Mouse (Mus musculus) heart, postnatal 0 days (tissue): ENCODE data around the gene Phb2. TPM values are rescaled to one million over a fixed set of nuclear protein-coding genes. Genes with fewer than 3 reads are reported as not detected.

Experiments used
- ATAC-seq: fragments of 200-750 bp; cut with Nextera tagmentation; 2 replicates; pipeline ENCODE4 v1.8.0; 2017; ENCODE audit warnings: low read depth, moderate number of reproducible peaks, moderate library complexity; ENCODE audit not compliant: insufficient read depth
- DNase-seq: peaks from one replicate; pipeline ENCODE4 v3.0.0-alpha.2; 2016; ENCODE audit warnings: low spot score
- H3K27ac ChIP-seq: fragments of 300-500 bp; sonication (generic); 2 replicates; pipeline ENCODE4 v1.5.1; 2014; ENCODE audit warnings: low read depth, mild to moderate bottlenecking
- H3K27me3 ChIP-seq: fragments of 300-500 bp; sonication (generic); 2 replicates; pipeline ENCODE4 v1.6.1; 2014; ENCODE audit warnings: low read length, mixed read lengths; ENCODE audit not compliant: control insufficient read depth, insufficient read depth
- H3K36me3 ChIP-seq: fragments of 300-500 bp; sonication (generic); replicated peaks from 2 replicates; pipeline ENCODE4 v1.6.1; 2014; ENCODE audit warnings: low read length, mixed read lengths; ENCODE audit not compliant: control insufficient read depth, insufficient read depth
- H3K4me1 ChIP-seq: fragments of 300-500 bp; sonication (generic); 2 replicates; pipeline ENCODE4 v1.6.1; 2014; ENCODE audit warnings: antibody characterized with exemption; ENCODE audit not compliant: control insufficient read depth, insufficient read depth
- H3K4me2 ChIP-seq: fragments of 300-500 bp; sonication (generic); 2 replicates; pipeline ENCODE4 v1.6.1; 2014; ENCODE audit warnings: low read depth, mild to moderate bottlenecking, low read length, moderate library complexity
- H3K4me3 ChIP-seq: fragments of 300-500 bp; sonication (generic); 2 replicates; pipeline ENCODE4 v1.5.1; 2014; ENCODE audit warnings: low read depth, low read length
- H3K9ac ChIP-seq: fragments of 300-500 bp; sonication (generic); replicated peaks from 2 replicates; pipeline ENCODE4 v1.6.1; 2014; ENCODE audit warnings: low read depth, low read length, mixed read lengths
- H3K9me3 ChIP-seq: fragments of 300-500 bp; sonication (generic); replicated peaks from 2 replicates; pipeline ENCODE4 v1.6.1; 2016; ENCODE audit warnings: low read length; ENCODE audit not compliant: control insufficient read depth
- CTCF ChIP-seq: IDR thresholded peaks from 2 replicates; pipeline ENCODE4 v1.5.1; 2016; ENCODE audit warnings: antibody characterized with exemption, control low read depth, low read depth
- EP300 ChIP-seq: IDR thresholded peaks from 2 replicates; pipeline ENCODE4 v1.6.1; 2016; ENCODE audit warnings: antibody characterized with exemption, low read depth
- WGBS: fragments of 180-500 bp; shearing (Covaris S2); extraction: QIAGEN DNeasy Blood & Tissue Kit; methylation state at CpG from one replicate; pipeline ENCODE4 v1.1.7; 2014; 5-methylcytosine and 5-hydroxymethylcytosine counted together
- polyA plus RNA-seq: library from polyadenylated mRNA; unstranded; fragments of >200 nt; fragmentation: Nextera tagmentation; extraction: Ambion mirVana; gene quantifications from 2 replicates; pipeline ENCODE4 v1.2.1, GENCODE M21; 2015
- total RNA-seq: library from RNA; depleted of rRNA; stranded (reverse); fragments of >200 nt; gene quantifications from 2 replicates; pipeline ENCODE4 v1.2.3, GENCODE M21; 2014; ENCODE audit warnings: low replicate concordance

Gene Phb2
- total and polyA plus RNA-seq, 2 experiments from 2014 or later, result 407 to 432 TPM

DNA sequence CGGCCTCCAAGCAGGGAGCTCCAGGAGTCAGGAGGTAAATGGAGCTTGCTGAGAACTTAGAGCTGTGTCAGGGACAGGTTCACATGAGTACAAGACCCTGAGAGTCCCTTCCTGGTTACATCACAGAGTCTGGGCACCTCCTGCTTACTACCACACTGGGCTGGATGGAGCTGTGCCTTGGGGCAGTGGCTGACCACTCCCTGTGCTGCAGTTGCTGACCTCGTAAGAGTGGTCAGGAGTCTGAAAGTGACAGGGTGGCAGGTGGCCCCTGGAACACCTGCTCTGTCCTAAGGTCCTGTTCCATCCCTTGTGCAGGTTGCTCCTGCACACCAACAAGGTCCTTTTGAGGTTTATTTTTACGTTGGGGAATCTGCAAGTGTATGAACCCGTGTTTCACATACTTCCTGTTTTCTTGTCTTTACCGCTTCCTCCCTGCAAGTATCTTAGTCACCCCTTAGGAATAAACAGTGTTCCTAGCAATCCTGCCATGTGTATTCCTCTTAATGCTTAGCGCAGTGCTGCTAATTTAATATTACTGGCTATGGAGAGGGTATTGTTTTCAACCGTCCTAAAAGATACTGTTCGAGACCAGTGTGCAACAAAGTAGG is 23.9 kb upstream of the Phb2 start:
- Histone ChIP-seq H3K27me3 (no peaks in the 10 kb centered on the region), H3K27ac (no peak overlapping the region), H3K36me3 (no peaks in the 10 kb centered on the region), H3K4me3 (no peak overlapping the region), H3K4me1 (0 out of 2 replicates have a peak, but pooled peaks cover 9% of the 10 kb centered on the region), H3K4me2 (no peak overlapping the region), H3K9me3 (no peaks in the 10 kb centered on the region), H3K9ac (no peak overlapping the region)
- ATAC-seq (no peak), DNase-seq (no peak)
- TF ChIP-seq CTCF, result no peak
- TF ChIP-seq EP300, result no peak
- whole genome bisulfite sequencing, result 64% methylated on average over 8 of the region's 8 CpGs

DNA sequence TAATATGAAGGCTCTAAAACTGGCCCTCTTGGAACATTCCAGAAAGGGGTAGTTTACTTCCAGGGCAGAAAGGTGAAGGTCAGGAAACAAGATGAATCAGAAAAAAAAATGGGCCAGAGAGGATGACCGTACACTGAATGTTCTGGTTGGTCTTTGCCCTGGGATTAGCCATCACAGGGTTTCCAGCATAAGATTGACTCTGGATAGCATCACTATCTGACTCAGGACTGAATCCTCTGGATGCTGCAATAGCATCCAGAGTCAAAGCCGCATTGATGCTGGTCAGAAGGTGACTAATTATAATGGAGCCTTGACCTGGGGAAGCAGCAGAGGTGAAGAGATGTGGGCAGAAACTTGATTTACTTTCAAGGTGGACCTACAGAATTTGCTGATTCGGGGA is 23.1 kb upstream of the Phb2 start:
- ATAC-seq, result no peak
- 91% methylated on average over 3 of the region's 3 CpGs for WGBS
- no peak for TF ChIP-seq CTCF
- TF ChIP-seq EP300, result no peak

DNA sequence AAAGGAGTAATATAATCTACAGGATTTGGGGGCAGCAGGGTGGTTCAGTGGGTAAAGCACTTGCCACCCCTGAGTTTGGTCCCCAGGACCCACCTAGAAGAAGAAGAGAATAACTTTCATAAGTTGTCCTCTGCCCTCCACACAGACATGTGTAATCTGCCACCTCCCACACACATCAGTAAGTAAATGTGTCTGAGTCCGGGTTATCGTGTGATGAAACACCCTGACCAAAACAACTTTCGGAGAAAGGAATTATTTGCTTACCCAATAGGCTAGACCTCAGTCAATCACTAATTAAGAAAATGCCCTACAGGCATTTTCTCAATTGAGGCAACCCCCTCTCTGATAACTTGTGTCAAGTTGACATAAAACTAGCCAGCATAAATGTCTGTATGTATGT is 21.6 kb upstream of the Phb2 start:
- H3K27me3 ChIP-seq, result no peaks in the 10 kb centered on the region
- no peaks in the 10 kb centered on the region for H3K36me3 ChIP-seq
- H3K4me2 ChIP-seq, result no peak overlapping the region
- ATAC-seq, result no peak
- peaks cover 16% of the 10 kb centered on the region for H3K4me1 ChIP-seq
- H3K9me3 ChIP-seq, result no peaks in the 10 kb centered on the region
- no peak overlapping the region for H3K4me3 ChIP-seq
- no peak overlapping the region for H3K27ac ChIP-seq
- 87% methylated on average over 3 of the region's 3 CpGs for WGBS
- TF ChIP-seq CTCF, result no peak
- TF ChIP-seq EP300, result no peak
- no peak overlapping the region for H3K9ac ChIP-seq
- DNase-seq, result no peak

More for the DNA sequence above, 23.1 kb upstream of the Phb2 start:
- no peak overlapping the region for H3K4me3 ChIP-seq
- no peaks in the 10 kb centered on the region for H3K36me3 ChIP-seq
- H3K27ac ChIP-seq, result no peak overlapping the region
- H3K9ac ChIP-seq, result no peak overlapping the region
- 0 out of 2 replicates have a peak, but pooled peaks cover 7% of the 10 kb centered on the region for H3K4me1 ChIP-seq
- H3K9me3 ChIP-seq, result no peaks in the 10 kb centered on the region
- H3K4me2 ChIP-seq, result no peak overlapping the region
- no peaks in the 10 kb centered on the region for H3K27me3 ChIP-seq
- DNase-seq, result no peak

DNA sequence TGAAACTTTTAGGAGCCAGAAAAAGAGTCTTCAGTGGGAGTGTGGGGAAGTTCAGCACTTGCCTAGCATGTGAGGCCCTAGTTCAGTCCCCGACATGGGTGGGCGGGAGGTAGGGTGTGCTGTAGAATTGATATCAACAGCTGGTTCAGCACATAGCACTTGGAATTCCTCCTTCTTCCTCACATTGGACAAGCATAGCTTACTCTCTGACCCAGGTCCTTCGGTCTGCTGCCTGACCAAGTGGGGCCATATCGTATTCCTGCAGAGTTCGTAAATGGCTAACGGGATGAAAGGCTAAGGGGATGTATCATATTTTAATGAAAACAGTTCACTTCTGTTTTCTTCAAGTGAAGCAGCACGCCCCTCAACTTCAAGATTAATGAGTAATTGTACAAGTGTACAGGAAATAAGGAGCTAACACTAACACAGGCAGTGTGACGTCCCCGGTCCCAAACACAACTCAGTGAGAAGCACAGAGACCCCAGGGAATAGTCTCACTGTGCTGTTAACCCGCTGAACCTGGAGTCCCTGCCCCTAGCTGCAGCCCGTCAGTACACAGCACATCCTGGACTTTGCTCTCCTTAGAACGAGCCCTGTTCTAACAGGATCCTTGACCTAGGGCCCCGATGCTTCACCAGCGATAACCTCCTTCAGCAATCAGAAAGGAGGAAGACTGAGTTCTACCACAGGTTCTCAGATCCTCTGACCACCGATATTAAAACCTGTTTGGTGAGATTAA is 18.7 kb upstream of the Phb2 start:
- TF ChIP-seq CTCF, result no peak
- TF ChIP-seq EP300, result no peak
- peak overlapping the region; percentile 88 for H3K27ac ChIP-seq
- H3K9ac ChIP-seq, result peak overlapping the region; percentile 28; the same call in 1 of the 2 replicates
- H3K36me3 ChIP-seq, result peaks cover 9% of the 10 kb centered on the region; the same call in 1 of the 2 replicates
- no peak for DNase-seq
- H3K4me1 ChIP-seq, result peaks cover 16% of the 10 kb centered on the region
- no peak overlapping the region for H3K4me2 ChIP-seq
- no peak for ATAC-seq
- H3K4me3 ChIP-seq, result no peak overlapping the region
- H3K9me3 ChIP-seq, result no peaks in the 10 kb centered on the region
- H3K27me3 ChIP-seq, result no peaks in the 10 kb centered on the region
- WGBS, result 65% methylated on average over 15 of the region's 15 CpGs

DNA sequence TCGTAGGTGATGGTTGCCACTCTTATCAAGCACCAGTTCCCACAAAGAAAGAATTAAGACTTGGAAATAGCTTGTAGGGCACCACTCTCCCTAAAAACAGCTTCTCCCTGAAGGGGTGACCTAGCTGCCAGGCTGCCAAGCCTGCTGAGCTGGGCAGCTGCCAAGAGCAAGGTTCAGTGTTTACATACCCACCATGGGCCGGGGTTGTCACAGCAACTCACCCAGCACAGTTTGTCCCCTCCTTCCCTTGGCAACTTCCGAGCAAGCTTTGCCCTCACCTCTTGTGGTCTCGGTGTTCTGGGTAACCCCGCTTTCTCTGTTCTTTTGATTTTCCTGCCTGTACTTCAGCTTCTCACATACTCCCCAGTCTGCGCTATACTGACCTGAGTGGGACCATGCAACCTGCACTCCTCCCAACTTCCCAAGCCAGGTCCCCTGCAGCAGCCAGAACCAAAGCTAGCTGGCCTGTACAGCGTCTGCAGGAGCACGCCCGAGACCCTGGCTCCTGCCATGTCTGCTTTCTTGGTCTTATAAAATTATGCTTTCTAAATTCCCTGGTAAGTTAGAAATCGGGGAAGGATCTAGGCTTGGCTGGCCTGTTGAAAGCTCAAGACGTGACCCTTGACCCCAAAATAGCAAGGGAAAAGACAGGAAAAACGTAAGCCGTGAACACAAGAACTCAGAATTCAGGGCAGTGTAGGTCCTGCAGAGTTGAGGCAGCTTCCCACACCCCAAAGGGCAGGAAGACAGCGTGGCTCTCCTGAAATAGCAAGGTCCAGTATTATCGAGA is 17.8 kb upstream of the Phb2 start:
- Histone ChIP-seq H3K27me3 (no peaks in the 10 kb centered on the region), H3K9me3 (no peaks in the 10 kb centered on the region), H3K27ac (peak overlapping the region; percentile 88), H3K4me1 (peaks cover 16% of the 10 kb centered on the region), H3K9ac (peak overlapping the region; percentile 28; the same call in 1 of the 2 replicates), H3K4me2 (no peak overlapping the region), H3K4me3 (no peak overlapping the region), H3K36me3 (peaks cover 15% of the 10 kb centered on the region; the same call in 1 of the 2 replicates)
- no peak for TF ChIP-seq EP300
- TF ChIP-seq CTCF, result no peak
- WGBS, result 54% methylated on average over 15 of the region's 15 CpGs
- peak; percentile 86 for DNase-seq
- peak; percentile 94 for ATAC-seq
